Mouse (Mus musculus): ENCODE results near the gene C1qtnf7.

The C1qtnf7 gene

DNA sequence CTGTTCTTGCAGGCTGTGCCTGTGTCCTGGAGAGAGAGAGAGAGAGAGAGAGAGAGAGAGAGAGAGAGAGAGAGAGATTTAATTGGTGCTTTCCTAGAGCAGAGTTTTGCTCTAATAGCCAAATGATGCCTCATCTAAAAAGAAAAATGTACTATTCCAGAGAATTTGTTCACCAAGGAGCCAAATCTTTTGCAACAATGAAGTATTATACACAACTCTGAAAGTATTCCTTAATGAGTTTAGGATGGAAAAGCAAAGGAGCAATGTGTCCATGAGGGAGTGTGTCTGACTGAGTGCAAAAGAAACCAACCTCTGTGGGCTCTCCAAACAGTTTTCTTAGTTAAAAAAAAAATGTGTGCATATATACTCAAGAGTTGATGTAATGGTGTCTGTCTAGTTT is 24.5 kb downstream of the C1qtnf7 start:
- DNase-seq (ENCODE audit: low spot score in 2 of 2), result no peak

DNA sequence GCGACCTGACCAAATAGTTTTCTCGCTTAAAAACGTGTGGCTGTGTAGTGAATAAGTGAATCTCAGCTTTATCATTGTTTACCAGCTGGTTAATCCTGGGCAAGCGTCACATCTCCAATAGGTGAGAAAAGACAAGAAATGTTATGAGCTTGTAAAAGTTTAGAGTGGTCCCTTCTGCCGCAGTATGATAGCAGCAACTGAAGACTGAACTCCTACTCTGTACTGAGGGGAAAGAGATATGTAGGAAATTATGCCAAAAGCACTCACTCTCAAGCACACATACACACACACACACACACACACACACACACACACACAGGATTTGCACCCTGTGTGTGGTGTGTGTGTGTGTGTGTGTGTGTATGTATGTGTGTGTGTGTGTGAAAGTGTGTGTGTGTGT is 26.2 kb downstream of the C1qtnf7 start:
- no peak for DNase-seq (ENCODE audit: low spot score in 2 of 2)

DNA sequence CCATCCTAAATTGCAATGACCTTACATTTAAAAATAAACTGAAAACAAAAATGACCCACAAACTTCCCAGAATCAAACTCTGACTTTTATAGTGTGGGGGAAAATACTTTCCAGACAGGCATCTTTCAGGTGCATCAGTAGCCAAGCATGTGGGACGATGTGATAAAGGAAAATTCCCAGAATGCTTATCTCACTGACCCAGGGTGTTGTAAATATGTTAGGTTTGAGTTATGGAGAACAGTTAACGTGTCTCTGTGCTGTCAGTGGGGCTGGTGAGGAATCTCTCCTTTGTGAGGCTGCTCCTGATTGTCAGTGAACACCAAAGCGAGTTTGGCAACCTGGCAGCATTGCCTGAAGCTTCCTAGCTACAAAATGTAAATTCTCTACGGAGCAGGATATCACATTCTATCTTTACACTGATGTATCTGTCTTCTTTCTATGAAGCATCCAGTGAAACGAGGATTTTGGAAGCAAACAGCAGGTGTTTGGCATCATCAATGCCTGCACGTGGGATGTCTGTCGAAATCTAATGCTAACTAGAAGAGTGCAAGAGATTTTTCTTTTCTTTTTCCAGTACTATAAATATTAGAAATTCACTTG is 27.0 kb downstream of the C1qtnf7 start:
- DNase-seq (ENCODE audit: low spot score in 2 of 2), result no peak

DNA sequence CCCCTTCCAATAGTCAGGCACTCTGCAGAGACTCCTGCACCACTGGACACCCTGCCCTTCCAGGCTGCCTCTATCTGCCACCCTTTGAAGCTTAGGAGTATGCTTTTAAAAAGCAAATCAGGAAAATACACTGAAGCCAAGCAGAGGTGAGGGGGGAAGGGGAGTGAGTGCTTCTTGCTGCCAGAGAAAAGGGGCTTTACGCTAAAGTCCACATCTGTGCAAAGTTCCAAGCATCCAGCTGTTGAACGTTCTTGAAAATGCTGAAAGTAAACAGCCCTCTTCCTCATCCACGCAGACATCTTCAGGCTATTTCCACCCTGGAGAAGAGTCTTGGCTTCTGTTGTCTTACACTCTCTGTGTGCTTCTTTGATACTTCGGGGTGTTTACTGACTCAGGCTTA is 34.6 kb downstream of the C1qtnf7 start:
- DNase-seq (ENCODE audit: low spot score in 2 of 2), result peak in 1 of 2 experiments; percentile 14

DNA sequence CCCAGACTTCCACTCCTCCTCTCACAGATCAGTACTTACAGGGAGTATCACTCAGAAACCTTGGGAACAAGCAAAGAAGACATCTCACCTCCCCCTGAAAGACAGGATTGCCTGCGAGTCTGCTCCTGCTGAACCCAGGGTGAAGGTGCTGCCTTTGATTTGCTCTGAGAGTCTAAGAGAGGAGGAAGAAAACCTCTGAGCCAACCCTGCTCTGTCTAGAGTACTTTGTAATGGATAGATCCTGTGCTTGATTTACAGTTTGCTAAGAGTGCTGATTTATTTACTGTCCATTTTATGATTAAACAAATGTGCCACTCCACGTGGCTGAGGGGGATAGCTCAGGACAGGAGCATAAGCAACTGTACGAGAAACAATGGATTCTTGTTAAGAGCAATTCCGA is 35.1 kb downstream of the C1qtnf7 start:
- no peak for DNase-seq (ENCODE audit: low spot score in 2 of 2)

DNA sequence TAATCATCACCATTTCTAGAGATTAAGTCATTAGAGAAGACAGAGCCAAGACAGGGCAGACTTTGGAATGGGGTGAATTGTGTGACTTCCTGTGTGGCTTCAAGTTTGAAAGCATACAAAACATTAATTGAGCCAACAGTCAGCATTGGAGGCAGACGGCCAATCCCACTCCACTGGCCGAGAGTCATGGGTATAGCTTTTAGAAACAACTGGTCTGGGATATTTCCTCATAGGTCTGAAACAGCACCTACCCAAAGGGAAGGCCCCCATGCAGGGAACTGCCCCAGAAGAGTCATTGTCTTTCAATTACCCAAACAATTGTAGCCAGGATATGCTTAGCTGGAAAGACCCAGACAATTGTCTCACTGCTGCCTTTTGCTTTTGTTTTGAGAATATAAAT is 39.5 kb downstream of the C1qtnf7 start:
- peak; percentile 28 to 41 for DNase-seq (ENCODE audit: low spot score in 2 of 2)

DNA sequence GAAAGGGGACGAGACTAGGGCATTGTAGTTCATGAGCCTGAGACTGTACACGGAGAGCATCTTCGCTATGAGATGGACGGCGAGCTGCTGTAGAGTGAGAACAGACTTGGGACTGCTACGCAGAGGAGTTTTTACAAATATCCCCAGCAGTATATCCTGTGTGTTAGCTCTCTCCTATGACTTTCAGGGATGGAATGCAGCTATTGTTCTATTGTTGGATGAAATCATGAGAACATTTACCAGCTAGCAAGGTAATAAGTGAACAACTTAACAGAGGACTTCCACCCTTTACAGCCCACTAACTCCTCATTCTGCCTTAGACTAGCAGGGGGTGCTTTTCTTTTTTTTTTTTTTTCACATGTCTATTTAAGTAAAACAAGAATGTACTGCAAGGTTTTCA is 40.1 kb downstream of the C1qtnf7 start:
- DNase-seq (ENCODE audit: low spot score in 2 of 2), result no peak

DNA sequence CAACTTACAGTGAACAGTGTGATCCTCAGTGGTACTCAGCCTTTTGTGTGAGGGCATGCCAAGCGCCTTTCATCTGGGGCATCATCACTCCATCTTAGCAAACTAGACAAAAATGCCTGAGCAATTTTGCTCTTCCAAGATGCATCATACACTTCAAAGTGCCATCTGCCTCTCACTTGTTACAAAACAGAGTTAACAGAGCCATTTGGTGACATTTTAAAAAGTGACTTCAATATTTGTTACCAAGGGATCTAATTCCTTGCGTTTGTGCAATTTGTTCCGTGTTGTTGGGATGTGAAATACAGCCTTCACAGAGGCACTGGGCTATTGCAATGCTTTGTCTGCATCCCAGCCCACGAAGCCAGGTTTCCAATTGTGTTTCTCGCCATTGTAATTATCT is 42.1 kb downstream of the C1qtnf7 start:
- no peak for DNase-seq (ENCODE audit: low spot score in 2 of 2)

DNA sequence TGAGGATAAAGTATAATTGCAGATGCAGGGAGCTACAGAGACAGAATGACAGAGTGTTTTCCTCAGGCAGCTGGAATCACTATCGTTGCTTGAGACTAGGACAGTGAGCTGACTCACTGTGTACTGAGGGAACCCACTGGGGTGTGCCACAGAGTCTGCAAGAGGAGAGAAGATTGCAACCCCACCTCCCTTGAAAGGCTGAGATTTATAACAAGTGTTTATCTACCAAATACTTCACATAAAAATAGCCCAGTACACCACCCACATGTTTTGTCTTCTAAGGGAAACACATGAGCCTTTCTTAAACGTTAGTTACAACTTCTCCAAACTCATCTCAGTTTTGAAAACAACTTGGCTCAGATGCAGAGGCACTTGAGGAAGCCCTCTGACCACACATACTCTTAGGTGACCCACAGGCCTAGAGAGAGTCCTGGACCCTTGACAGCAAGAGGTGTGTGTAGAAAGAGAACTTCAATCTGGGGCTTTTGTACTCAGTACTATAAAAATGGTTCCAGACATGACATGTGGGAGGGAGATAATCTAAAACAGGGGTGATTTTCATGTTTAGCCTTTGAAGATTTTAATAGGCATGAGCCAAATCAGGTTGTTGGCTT is 46.4 kb downstream of the C1qtnf7 start:
- peak; percentile 31 to 43 for DNase-seq (ENCODE audit: low spot score in 2 of 2)

DNA sequence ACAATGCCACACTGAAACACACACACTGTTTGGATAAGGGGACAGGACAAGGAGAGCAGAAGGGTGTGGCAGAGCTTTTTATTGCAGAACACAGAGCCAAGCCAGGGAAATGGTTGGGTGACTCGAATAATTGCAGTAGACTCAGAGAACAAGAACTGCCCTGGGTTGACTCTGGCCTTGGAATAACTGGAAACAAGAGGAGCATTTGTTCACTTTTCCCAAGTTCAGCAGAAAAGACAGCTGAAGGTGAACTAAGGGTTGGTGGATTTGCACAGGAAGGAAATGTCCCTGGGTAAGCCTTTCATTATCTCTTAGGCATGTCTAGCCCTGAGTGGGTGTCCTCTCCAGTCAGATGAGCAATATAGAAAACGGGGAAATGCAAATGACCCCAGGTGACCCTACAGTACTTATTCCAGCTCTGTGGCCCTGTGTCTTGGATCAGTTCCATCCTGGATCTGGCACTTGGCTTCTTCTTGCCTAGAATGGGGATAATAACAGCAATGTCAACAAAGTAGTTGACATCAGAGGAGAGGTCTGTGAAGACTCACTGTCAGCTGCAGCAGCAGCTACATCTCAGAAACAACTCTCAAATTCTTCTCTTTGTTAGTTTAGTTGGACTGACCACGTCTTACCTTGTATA is 54.5 kb downstream of the C1qtnf7 start:
- DNase-seq (ENCODE audit: low spot score in 2 of 2), result peak in 1 of 2 experiments; percentile 17

DNA sequence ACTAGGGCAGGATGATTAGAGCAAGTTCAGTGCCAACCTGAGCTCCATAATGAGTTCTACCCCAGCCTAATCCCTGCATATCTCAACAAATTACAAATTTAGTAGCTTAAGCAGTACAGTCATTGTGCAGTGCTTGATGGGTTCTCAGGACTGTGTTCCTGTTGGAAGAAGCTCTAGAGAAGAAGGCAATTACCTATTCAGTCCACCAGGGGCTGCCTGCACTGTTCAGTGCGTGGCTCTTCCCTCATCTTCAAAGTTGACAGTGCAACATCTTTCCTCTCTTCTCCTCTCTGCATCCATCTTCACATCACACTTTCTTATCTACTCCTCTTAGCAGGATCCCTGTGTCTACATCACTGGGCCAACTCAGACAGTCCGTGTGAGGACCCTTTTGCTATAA is 67.5 kb downstream of the C1qtnf7 start:
- no peak for DNase-seq (ENCODE audit: low spot score in 2 of 2)

DNA sequence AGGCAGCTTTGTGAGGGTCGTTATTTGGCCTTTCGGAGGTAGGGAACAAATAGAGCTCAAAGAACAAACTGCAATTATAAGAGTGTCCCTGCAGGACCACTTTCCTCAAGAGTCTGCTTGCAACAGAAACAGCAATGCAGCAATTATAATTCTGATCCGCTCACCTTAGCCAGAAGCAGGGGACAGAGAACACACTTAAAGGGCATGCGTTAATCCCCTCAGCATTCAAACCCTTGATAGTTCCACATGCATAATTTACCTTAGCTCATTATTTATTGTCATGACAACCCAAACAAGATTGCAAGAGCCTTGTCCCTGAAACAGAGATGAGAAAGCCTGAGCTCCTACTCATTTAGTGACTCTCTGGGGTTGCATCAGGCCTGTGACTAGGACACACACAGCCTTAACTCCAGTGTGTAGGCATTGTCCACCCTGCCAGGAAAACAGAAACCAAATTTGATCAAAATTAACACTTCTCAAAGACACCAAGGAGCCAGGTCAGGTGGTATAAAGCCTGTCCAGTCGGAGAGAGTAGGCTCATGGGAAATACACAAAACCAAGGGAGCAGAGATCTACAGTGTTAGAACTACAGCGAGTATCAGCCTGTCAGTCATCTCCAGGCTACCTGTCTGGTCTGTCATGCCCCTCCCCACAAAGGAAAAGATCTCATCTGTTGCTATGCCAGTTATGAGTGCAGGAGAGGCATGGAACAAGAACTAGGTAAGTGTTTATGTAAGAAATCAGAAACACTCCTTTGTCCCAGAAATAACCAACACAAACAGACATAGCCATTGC is 68.2 kb downstream of the C1qtnf7 start:
- no peak for DNase-seq (ENCODE audit: low spot score in 2 of 2)

DNA sequence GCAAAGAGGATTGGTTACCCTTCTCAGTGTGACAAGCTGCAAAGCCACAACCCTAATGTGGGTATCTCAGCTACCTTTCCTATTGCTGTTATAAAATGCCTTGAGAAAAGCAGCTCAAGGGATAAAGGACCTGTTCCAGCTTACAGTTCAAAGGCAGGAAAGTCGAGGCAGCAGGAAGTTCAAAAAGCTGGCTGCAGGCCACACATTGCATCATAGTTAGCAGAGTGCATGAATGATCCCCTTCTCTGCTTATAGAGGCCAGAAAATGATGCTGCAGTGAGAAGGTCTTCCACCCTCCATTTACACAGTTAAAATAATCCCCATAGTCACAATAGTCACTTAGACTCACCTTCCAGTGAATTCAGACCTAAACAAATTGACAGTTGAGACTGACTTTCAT is 69.1 kb downstream of the C1qtnf7 start:
- no peak for DNase-seq (ENCODE audit: low spot score in 2 of 2)

DNA sequence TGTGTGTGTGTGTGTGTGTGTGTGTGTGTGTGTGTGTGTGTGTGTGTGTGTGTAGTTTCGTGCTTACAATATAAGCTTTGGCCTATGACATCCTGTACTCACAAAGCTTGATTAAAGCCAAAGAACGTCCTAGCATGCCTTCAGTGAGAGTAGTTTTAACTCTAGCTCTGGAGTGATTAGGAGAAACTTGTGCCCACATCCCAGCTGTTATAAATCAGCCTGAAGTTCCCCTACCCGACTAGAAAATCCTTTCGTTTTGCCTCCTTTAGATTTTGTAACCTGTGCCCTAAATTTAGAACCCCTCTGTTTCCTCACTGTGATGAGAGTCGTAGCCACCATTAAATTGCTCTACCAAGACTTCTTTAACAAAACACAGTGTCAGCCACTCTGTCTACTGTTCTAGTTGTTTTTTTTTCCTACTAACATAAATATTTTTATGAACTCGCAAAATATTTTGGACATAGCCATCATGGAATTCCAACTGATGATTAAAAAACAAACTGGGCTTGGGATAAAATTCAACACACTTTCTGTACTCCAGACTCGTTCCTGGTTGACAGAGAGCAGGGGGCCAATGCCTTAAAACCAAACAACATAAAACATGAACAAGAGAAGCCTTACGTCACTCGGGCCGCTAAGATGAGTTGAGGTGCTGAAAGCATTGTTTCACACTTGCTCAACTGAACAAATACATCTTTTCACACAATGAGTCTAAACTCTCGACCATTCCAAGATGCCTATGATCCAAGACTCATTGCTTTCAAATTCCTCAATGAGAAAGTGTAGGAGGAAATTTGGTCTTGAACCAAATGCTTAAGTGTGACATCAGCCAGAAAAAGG is 70.3 kb downstream of the C1qtnf7 start:
- peak; percentile 21 to 35 for DNase-seq (ENCODE audit: low spot score in 2 of 2)

DNA sequence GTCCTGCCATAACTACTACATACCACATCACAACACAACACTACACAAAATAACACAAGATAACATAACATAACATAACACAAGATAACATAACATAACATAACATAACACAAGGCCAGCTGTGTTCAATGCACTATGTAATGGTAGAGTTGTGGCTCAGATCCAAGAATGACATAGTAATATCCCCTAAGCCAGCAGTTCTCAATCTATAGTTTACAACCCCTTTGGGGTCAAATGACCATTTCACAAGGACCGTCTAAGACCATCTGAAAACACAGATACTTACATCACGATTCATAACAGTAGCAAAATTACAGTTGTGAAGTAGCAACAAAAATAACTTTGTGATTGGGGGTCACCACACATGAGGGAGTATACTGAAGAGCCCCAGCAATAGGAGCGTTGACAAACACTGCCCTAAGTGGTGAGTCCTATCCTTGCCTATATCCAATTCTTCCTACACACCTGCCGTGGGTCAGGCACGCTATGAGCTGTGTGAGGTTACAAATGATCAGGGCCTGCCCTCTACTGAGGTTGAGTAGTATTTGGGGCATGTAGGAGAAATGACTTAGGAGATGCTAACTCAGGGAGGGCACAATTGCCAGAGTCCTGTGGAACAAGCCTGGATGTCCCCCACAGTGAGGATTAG is 73.6 kb downstream of the C1qtnf7 start:
- DNase-seq (ENCODE audit: low spot score in 2 of 2), result no peak

DNA sequence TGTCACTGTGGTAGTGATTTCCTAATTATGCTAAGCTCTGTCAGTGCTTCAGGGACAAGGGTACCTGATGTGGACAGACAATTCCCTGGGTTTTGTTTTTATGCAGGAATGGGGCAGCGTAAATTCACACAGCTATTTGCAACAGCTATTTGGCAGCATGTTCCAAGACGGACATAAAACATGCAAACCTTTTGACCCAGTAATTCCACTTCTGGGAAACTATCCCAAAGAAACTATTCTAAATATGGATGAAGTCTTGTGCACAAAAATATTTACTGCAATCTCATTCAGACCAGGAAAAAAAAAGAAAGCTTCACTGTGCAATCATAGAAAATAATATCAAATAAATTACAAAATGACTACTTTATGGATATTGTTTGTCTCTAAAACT is 74.1 kb downstream of the C1qtnf7 start:
- no peak for DNase-seq (ENCODE audit: low spot score in 2 of 2)

DNA sequence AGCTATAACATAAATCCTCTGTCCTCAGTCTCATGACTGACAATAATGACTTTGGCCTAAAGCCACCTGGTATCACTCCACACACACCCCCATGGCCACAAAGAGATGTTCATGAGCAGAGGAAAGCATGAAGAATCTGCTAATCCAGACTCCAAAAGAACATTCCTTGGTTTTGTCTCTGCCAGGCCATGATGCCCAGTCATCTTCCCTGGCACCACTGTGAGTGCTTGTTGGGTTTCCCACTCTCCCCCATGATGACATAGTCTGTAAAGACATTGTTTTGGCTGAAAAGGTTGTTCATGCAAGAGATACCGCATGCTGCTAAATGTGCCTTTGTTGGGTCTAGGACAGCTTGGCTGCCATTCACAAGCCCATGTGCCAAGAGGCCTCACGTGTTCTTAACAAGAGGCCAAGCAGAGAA is 75.0 kb downstream of the C1qtnf7 start:
- peak; percentile 64 to 79 for DNase-seq (ENCODE audit: low spot score in 2 of 2)

DNA sequence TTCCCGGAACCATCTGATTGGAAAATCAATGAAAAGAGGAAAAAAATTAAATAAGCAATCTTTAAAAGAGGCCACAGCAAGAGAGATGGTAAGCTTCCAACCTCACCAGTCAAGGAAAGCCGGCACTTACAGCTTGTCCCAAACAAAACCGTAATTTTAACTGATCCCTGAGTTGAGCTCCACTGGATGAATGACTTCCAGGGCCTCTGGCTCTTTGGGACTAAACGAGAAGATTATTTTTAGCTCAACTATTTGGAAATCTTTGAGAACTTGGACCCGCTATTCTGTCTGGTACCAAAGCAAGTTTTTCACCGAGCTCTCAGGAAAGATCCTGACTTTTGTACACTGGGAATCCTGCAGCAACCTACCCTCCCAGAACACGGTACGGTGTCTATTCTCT is 86.3 kb downstream of the C1qtnf7 start:
- peak; percentile 24 to 26 for DNase-seq (ENCODE audit: low spot score in 2 of 2)

DNA sequence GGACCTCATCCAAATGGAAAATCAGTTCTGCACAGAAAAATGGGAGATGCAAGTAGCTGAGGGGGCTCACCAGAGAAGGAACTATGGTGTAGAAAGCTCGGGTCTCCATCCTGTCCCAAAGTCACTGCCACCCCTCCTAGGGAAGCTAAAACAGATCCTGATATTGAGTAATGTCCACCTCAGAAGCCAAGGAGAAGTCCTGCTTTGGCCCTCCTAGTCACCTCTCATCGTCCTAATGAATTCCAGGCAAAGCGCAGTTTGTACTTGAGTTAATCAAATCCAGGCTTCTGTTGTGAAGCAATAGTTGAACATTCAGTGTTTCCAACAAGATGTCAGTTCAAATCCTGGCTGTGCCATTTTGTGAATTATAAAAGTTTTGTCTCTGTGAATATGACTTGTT is 87.2 kb downstream of the C1qtnf7 start:
- DNase-seq (ENCODE audit: low spot score in 2 of 2), result peak in 1 of 2 experiments; percentile 22

DNA sequence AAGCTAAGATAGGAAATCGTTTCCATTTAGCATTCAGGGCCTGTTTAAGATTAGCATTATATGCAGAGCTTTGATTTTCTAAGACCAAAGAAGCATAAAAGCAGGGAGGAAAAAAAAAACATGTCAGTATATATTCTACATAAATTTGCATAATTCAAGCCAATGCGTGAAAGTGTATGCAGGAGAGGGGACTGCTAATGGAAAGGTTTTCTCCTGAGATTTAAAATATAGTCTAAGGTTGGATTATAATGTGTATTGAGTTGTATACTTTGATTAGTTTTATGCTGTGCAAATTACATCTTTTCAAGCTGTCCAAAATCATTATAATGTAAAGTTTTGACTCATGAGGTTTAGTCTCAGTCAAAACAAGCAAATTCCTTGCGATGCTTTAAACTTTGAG is 88.2 kb downstream of the C1qtnf7 start:
- DNase-seq (ENCODE audit: low spot score in 2 of 2), result no peak

DNA sequence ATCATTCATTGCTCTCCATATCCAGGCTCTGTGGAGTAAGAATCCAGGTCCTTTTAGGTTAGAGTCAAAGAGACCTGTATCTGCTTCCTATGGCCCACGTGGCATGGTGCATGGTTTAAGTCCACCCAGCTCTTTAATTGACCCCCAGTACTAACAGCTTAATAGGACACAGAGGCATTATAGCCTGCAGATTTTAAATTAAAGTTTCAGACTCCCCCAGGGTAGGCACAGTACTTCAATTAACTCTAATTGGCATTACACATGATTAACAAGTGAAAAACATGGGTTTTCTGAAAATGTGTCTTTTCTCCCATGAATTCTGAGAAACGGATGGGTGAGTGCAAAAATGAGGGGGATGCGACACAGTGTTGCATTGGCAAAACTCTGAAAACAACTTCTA is 92.7 kb downstream of the C1qtnf7 start:
- no peak for DNase-seq (ENCODE audit: low spot score in 2 of 2)

All from heart, adult 9 months (tissue).